Mouse (Mus musculus) CH12F3 (cell line): ENCODE data around the gene Mtr.

Source experiments
- in situ Hi-C: fragments of 300-500 bp; cut with MboI; formaldehyde crosslinking; loops from 2 replicates; pipeline ENCODE4 v1.14.3; 2020; ENCODE audit warnings: low sequenced_read_pairs

Mtr gene

GRCm38 (mm10) chr13:12245938-12246337 is 12.0 kb downstream of the Mtr start:
- in situ Hi-C loops, result no loop called here

GRCm38 (mm10) chr13:12243991-12244390 is 13.9 kb downstream of the Mtr start:
- in situ Hi-C loops, result no loop called here

GRCm38 (mm10) chr13:12232141-12232540 is 25.8 kb downstream of the Mtr start:
- in situ Hi-C loops, result no loop called here

- in situ Hi-C loops, result no loop called here
Measured at GRCm38 (mm10) chr13:12228248-12228647, 29.7 kb downstream of the Mtr start.

GRCm38 (mm10) chr13:12227606-12228005 is 30.3 kb downstream of the Mtr start:
- in situ Hi-C loops, result no loop called here

- in situ Hi-C loops, result loop anchor here (10.0 kb wide), 1 partner anchor 166 kb away; no protein-coding TSS in a partner anchor
Measured at GRCm38 (mm10) chr13:12218603-12219002, 39.3 kb downstream of the Mtr start.

- in situ Hi-C loops, result loop anchor here (10.0 kb wide), 1 partner anchor 170 kb away; no protein-coding TSS in a partner anchor
Measured at GRCm38 (mm10) chr13:12214922-12215321, 43.0 kb downstream of the Mtr start.

- in situ Hi-C loops, result loop anchor here (10.0 kb wide), 1 partner anchor 174 kb away; no protein-coding TSS in a partner anchor
Measured at GRCm38 (mm10) chr13:12211058-12211457, 46.9 kb downstream of the Mtr start.

- in situ Hi-C loops, result loop anchor here (10.0 kb wide), 1 partner anchor 175 kb away; no protein-coding TSS in a partner anchor
Measured at GRCm38 (mm10) chr13:12210023-12210762, 47.7 kb downstream of the Mtr start.

- in situ Hi-C loops, result no loop called here
Measured at GRCm38 (mm10) chr13:12200372-12200771, 57.5 kb downstream of the Mtr start.

- in situ Hi-C loops, result no loop called here
Measured at GRCm38 (mm10) chr13:12198486-12198885, 59.4 kb downstream of the Mtr start.

GRCm38 (mm10) chr13:12196861-12197260 is 61.1 kb downstream of the Mtr start:
- in situ Hi-C loops, result no loop called here

GRCm38 (mm10) chr13:12196012-12196411 is 61.9 kb downstream of the Mtr start:
- in situ Hi-C loops, result no loop called here

- in situ Hi-C loops, result no loop called here
Measured at GRCm38 (mm10) chr13:12194942-12195662, 62.8 kb downstream of the Mtr start.

- in situ Hi-C loops, result no loop called here
Measured at GRCm38 (mm10) chr13:12189219-12189618, 68.7 kb downstream of the Mtr start.

GRCm38 (mm10) chr13:12188804-12189203 is 69.1 kb downstream of the Mtr start:
- in situ Hi-C loops, result no loop called here

GRCm38 (mm10) chr13:12179481-12179880 is 78.4 kb downstream of the Mtr start:
- in situ Hi-C loops, result no loop called here

GRCm38 (mm10) chr13:12176761-12177160 is 81.2 kb downstream of the Mtr start:
- in situ Hi-C loops, result no loop called here

GRCm38 (mm10) chr13:12175988-12176736 is 81.8 kb downstream of the Mtr start:
- in situ Hi-C loops, result no loop called here

- in situ Hi-C loops, result no loop called here
Measured at GRCm38 (mm10) chr13:12167276-12167675, 90.6 kb downstream of the Mtr start.

- in situ Hi-C loops, result no loop called here
Measured at GRCm38 (mm10) chr13:12166386-12166785, 91.5 kb downstream of the Mtr start.
